Mouse (Mus musculus) frontal cortex, adult 2 months (tissue): ENCODE measurements around the gene Angel2. TPM values are rescaled to one million over a fixed set of nuclear protein-coding genes. Genes with fewer than 3 reads are reported as not detected.

Experiments
- DNase-seq, 2 experiments: peaks; one replicate each; pipeline ENCODE4 v3.0.0; 2022; ENCODE audit warnings: low spot score in 1 of 2; ENCODE audit errors: extremely low spot score in 1 of 2
- polyA plus RNA-seq: library from polyadenylated mRNA; depleted of rRNA; stranded (reverse); fragments of >200 nt; gene quantifications from 2 replicates; pipeline ENCODE4 v1.2.3, GENCODE M21; 2012

The Angel2 gene
- polyA plus RNA-seq, 1 experiment = 59.6 TPM

GRCm38 (mm10) chr1:190928370-190929009, 3.6 kb downstream of the Angel2 start:
- DNase-seq = peak; percentile 96 to 98

- DNase-seq = peak; percentile 46 to 66
Measured at GRCm38 (mm10) chr1:190929010-190929695, 4.2 kb downstream of the Angel2 start.

- DNase-seq = no peak
Measured at GRCm38 (mm10) chr1:190930181-190930580, 5.3 kb downstream of the Angel2 start.

- DNase-seq = no peak
Measured at GRCm38 (mm10) chr1:190939803-190940202, 14.9 kb downstream of the Angel2 start.

GRCm38 (mm10) chr1:190944109-190944760, 19.3 kb downstream of the Angel2 start:
- DNase-seq = peak; percentile 60 to 88

- no peak for DNase-seq
Measured at GRCm38 (mm10) chr1:190947986-190948385, 23.1 kb downstream of the Angel2 start.

GRCm38 (mm10) chr1:190948439-190948838, 23.5 kb downstream of the Angel2 start:
- DNase-seq = no peak

GRCm38 (mm10) chr1:190948846-190949245, 23.9 kb downstream of the Angel2 start:
- no peak for DNase-seq

- no peak for DNase-seq
Measured at GRCm38 (mm10) chr1:190951014-190951413, 26.1 kb downstream of the Angel2 start.

- no peak for DNase-seq
Measured at GRCm38 (mm10) chr1:190953009-190953408, 28.1 kb downstream of the Angel2 start.

GRCm38 (mm10) chr1:190958821-190959220, 33.9 kb downstream of the Angel2 start:
- no peak for DNase-seq

- no peak for DNase-seq
Measured at GRCm38 (mm10) chr1:190962760-190963159, 37.8 kb downstream of the Angel2 start.

GRCm38 (mm10) chr1:190964992-190965780, 40.3 kb downstream of the Angel2 start:
- DNase-seq = no peak

- no peak for DNase-seq
Measured at GRCm38 (mm10) chr1:190968010-190968409, 43.1 kb downstream of the Angel2 start.

- DNase-seq = peak; percentile 26 to 57
Measured at GRCm38 (mm10) chr1:190971708-190972610, 47.0 kb downstream of the Angel2 start.

- DNase-seq = peak; percentile 23 to 34
Measured at GRCm38 (mm10) chr1:190972612-190973192, 47.8 kb downstream of the Angel2 start.

- no peak for DNase-seq
Measured at GRCm38 (mm10) chr1:190974191-190974590, 49.3 kb downstream of the Angel2 start.

GRCm38 (mm10) chr1:190974833-190975232, 49.9 kb downstream of the Angel2 start:
- no peak for DNase-seq

GRCm38 (mm10) chr1:190976887-190977573, 52.1 kb downstream of the Angel2 start:
- DNase-seq = no peak
